Mouse (Mus musculus): ENCODE measurements around the gene Tktl1. TPM values are rescaled to one million over a fixed set of nuclear protein-coding genes. Genes with fewer than 3 reads are reported as not detected.
"Not testable (repeated sequence)": the region's sequence is repeated elsewhere in the genome, so short reads cannot be mapped to it uniquely, and the experiment has no call there.

Gene Tktl1
- total RNA-seq (2015) = not detected in 2 replicates
- not detected in 2 replicates for total RNA-seq (2017)

DNA sequence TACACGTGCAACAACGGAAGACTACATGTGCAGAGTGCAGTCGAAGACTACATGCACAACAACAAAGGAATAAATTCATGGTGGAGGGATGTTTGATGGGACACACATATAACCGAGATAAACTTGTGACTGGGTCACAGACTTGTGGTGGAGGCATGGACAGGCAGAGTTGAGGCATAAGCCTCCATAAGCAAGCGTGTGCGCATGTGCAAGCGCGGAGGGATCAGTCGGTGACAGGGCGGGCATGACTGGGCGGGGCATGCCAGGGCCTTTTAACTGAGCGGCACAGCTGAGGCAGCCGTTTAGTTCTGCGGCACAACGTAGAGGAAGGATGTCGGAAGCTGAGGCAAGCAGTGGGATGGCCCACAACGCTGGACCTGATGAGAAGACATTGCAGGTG lies at the start of gene Tktl1:
Gene Tktl1, plus strand, starts transcription at position 301 of the 400 bp plus-strand sequence.
- no peak for ATAC-seq (replicated peaks; ENCODE audit: poor library complexity)

DNA sequence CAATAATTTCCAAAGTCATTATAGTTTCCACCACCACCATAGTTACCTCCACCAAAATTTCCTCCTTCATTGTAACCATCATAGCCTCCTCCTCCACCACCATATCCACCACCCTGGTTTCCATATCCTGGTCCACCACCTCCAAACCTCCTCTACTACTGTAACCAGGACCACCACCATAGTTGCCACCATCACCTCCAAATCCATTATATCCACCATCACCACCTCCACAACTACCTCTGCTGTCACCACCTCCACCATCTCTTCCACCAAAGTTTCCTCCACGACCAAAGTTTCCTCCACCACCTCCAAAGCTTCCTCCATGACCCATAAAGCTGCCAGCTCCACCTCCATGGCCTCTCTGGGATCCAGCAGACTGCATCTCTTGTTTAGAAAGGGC lies 41.8 kb upstream of the Tktl1 start, which contains the start of gene Mecp2:
Gene Mecp2, minus strand, starts transcription at position 101 of the 400 bp plus-strand sequence.
- ATAC-seq (replicated peaks; ENCODE audit: poor library complexity) = not testable (repeated sequence)

DNA sequence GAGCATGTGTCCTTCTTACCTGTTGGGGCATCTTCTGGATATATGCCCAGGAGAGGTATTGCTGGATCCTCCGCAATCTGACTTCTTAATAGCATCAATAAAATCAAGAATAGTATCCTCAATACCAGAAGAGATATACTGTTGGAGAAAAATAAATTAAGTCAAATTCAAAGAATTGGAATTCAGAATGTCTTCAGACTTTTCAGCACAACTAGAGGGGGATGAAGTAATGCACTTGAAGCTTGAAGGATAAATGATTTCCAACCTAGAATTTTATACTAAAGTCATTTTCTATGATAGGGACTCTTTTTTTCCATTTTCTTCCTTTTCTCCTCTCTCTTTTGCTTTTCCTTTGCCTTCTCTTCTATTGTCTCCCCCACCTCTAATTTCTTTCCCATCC lies 9.3 kb upstream of the Tktl1 start, which contains the start of gene Tex28:
Gene Tex28, minus strand, starts transcription at position 101 of the 400 bp plus-strand sequence.
- no peak for ATAC-seq (replicated peaks; ENCODE audit: poor library complexity)

DNA sequence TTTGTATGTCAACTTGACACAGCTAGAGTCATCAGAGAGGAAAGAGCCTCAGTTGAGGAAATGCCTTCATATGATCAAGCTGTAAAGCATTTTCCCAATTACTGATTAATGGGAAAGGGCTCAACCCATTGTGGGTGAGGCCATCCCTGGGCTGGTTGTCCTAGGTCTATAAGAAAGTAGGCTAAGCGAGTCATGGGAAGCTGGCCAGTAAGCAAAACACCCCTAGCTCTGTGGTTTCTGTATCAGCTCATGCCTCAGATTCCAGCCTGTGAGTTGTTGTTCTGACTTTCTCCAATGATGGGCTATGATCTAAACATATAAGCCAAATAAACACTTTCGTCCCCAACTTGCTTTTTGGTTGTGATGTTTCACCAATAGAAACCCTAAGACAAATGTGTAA lies 26.5 kb downstream of the Tktl1 start:
- ATAC-seq (replicated peaks; ENCODE audit: poor library complexity) = no peak

- ATAC-seq (replicated peaks; ENCODE audit: poor library complexity) = no peak
These were observed 41.4 kb downstream of the Tktl1 start for GRCm38 (mm10) chrX:74218496-74218895.

- ATAC-seq (replicated peaks; ENCODE audit: poor library complexity) = no peak
These were observed 42.4 kb downstream of the Tktl1 start for GRCm38 (mm10) chrX:74219449-74219848.

DNA sequence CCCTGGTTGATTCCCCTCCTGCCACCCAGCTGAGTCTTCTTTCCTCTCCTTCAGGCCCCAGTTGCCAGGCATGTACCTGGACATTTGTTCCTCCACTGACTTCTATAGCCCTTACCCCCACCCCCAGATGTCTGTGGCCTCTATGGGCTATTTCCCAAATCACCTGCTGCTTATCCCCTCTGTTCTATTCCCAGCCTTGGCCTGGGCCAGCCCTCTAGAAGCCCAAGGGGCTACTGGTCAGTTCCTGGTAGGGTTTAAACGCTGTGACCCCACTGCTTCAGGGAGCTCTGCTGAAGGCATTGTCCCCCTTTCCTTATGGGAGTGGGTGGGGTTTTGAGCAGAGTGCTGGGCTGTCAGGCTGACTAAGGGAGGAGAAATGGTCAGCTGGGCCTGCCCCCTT lies 43.0 kb downstream of the Tktl1 start:
- not testable (repeated sequence) for ATAC-seq (replicated peaks; ENCODE audit: poor library complexity)

GRCm38 (mm10) chrX:74230038-74230437 lies 53.0 kb downstream of the Tktl1 start:
- no peak for ATAC-seq (replicated peaks; ENCODE audit: poor library complexity)

GRCm38 (mm10) chrX:74233196-74233595 lies 56.1 kb downstream of the Tktl1 start:
- ATAC-seq (replicated peaks; ENCODE audit: poor library complexity) = no peak

GRCm38 (mm10) chrX:74240332-74240731 lies 63.3 kb downstream of the Tktl1 start:
- no peak for ATAC-seq (replicated peaks; ENCODE audit: poor library complexity)

- peak; percentile 22 for ATAC-seq (replicated peaks; ENCODE audit: poor library complexity)
These were observed 66.3 kb downstream of the Tktl1 start for GRCm38 (mm10) chrX:74243396-74243795.

DNA sequence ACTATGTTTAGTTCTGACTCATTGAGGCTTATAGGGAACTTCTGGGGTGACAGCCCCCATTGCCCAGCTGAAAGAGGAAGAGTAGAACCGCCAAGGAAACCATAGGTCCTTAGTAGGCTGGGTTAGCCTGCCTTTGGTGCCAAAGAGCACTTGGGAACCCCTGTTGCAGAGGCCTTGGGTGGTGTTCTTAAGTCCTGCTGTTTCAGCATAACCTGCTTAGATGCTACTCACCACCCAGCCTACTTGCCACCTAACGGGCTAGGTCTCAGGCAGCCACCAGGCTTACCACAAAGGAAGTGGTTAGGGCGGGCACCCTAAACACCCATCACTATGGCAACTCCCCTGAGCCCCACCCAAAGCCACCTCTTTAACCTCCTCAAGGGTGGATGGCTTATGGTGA lies 66.7 kb downstream of the Tktl1 start:
- peak; percentile 67 for ATAC-seq (replicated peaks; ENCODE audit: poor library complexity)

- ATAC-seq (replicated peaks; ENCODE audit: poor library complexity) = 0 out of 2 replicates have a peak, but pooled peaks have one; percentile 7
These were observed 67.6 kb downstream of the Tktl1 start for GRCm38 (mm10) chrX:74244614-74245083.

DNA sequence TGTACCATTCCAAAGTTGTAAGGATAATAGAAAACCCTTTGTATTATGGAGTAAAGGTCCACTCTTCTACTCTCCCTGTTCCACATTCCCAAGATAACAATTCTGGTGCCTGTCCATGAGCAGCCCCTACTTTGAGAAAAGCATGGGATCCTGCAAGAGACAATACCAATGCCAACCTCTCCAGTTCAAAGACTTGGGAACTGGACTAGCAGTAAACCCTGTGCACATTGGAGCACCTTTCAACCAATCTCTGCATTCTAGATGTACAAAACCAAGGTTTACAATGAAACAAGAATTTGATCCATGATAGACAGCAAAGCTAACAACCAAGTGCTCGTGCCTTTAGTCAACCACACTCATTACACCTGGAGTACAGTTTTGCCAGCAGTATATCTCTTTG lies 68.0 kb downstream of the Tktl1 start:
- no peak for ATAC-seq (replicated peaks; ENCODE audit: poor library complexity)

- ATAC-seq (replicated peaks; ENCODE audit: poor library complexity) = peak; percentile 40
These were observed 68.6 kb downstream of the Tktl1 start for GRCm38 (mm10) chrX:74245687-74246086.

DNA sequence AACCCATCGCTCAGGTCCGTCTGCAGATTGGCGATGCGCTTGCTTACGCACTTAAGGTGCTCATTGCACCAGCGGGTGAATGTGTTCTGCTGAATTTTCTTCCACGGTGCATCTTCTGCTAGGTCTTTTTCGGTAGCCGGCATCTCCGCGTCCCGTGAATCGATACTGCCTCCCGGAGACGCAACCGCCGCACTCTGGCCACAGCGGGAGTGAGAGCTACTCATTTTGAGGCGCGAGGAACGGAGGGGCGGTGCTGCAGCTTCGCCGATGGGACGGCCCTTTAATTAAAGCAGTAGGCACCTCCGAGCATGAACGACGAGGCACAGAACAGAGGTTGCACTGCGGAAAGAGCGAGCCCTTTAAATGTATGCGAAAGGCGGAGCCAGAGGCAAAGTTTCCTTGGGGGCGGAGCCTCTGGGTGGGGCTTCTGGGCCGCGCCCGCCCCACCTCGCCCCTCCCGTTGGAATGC lies 69.2 kb downstream of the Tktl1 start:
- ATAC-seq (replicated peaks; ENCODE audit: poor library complexity) = peak; percentile 64

DNA sequence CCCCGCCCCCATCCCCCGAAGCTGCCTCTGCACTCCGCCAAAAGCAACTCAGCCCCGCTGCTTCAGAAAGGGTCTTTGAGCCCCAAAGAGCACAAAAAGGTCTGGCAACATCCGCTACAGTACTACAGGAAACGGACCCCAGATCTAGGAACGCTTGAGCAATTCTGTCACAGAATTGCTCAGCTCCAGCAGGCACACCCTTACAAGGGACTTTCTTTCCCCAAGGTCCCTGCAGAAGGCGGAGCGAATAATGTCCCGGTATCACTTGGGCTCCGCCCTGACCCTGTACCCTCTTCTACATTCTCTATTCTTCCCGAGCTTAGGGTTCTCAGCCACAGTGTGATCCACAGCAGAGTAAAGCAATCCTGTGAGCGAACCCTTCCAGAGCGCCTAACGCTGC lies 69.6 kb downstream of the Tktl1 start:
- 0 out of 2 replicates have a peak, but pooled peaks have one; percentile 2 for ATAC-seq (replicated peaks; ENCODE audit: poor library complexity)

DNA sequence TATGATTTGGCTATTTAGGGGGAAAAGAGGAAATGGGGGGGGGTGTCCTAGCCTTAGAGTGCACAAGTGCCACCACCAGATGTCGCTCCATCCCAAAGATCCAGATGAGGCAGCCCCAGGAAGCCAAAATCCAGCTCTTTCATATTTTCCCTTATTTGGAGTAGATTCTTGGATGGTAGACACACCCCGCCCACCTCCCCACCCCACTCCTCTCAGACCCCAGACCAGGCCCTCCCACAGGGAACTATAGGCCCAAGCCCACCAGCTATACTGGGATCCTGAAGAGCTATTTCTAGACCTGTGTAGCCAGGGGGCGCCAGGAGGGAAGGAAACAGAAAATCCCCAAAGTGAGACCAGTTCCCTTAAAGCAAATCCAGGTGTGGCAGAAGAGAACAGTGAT lies 71.6 kb downstream of the Tktl1 start:
- ATAC-seq (replicated peaks; ENCODE audit: poor library complexity) = no peak

DNA sequence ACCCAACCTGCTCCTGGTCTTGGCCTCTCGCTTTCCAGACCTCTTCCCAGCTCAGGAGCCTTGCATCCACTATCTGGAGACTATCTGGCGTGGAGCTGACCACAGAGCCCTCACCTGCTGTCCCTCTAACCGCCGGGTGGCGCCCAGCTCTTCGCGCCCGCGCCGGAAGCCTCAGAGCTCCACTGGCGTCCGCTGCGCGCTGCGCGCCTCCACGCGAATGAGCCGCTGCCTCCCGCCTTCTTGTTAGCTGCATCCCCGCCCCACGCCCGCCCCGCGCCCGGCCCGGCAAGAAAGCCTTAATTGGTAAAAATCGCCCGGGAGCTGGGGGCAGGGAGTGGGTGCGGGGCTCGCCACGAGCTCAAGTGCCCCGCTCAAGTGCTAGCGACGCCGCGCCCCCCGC lies 72.6 kb downstream of the Tktl1 start, which contains the start of gene Flna:
Gene Flna, minus strand, starts transcription at position 206 of the 400 bp plus-strand sequence.
- no peak for ATAC-seq (replicated peaks; ENCODE audit: poor library complexity)

DNA sequence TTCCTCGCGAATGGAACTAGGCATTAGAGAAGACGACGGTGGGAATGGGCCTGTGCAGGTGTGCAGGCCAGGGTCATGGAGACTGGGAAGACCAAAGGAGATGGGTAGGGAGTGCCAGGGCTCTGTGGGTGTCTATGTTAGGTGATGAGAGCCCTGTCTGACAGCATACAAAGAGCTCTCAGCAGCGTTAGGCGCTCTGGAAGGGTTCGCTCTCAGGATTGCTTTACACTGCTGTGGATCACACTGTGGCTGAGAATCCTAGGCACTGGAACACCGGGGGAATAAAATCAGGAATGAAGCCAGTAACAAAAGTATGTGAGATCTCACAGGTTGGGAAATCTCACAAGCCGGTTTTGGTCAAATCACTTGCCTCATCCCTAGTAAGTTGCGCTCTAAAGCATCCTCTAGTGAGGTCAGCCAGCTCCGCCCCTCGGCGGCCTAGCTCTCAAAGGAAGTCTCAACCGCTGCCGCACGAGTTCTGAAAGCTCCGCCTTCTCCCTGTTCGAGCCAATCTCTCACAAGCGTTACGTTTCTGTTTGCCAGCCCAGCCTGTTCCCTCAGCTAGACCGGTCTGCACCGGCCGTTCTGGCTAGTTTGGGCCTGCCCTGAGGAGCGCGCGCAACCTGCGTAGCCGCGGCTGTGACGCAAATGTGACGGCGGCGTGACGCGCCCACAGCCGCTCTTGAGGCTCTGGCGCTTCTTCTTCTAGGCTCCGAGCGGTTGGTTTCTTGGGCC lies 77.3 kb downstream of the Tktl1 start, which contains the start of gene Emd:
Gene Emd, plus strand, starts transcription at position 535 of the 735 bp plus-strand sequence.
- ATAC-seq (replicated peaks; ENCODE audit: poor library complexity) = peak; percentile 96

DNA sequence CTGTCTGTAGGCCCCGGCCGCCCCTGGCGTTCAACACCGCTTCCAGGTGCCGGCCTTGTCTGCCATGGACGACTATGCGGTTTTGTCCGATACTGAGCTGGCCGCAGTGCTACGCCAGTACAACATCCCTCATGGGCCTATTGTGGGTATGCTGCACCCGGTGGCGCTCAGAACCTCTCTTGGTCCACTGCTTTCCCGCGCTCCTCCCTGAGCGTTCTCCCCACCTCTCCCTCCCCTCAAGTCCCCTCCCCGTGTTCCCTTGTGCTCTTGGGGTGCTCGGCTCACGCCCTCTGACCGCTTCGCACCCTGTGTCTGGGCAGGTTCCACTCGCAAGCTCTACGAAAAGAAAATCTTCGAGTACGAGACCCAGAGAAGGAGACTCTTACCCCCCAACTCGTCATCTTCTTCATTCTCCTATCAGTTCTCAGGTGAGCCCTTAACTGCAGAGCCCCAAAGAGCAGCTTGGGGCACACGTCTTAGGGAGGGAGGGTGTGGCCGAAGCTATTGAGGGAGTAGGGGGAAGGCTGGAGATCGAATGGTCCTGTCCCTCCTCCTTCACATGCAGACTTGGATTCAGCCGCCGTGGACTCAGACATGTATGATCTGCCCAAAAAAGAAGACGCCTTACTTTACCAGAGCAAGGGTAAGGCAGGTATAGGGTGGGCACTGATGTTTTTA lies 78.0 kb downstream of the Tktl1 start:
- peak; percentile 21 for ATAC-seq (replicated peaks; ENCODE audit: poor library complexity)

DNA sequence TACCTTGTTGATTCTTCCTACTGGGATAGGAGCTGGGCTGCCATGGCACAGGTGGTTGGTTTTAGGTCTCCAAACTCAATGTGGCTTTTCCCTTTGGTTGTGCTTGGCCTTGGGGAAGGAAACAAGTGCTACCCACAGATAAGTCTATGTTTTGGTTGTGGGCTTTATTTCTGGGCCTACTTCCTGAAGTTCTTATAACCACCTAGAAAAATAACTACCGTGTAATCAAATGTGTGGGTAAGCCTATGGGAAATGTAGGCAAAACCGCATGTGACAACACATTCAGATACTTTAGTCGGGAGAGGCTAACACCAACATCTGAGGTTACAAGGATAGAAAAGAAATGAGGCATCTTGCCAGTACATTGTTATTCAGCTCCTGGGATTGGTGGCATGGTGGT lies 80.7 kb downstream of the Tktl1 start:
- ATAC-seq (replicated peaks; ENCODE audit: poor library complexity) = no peak
